Mouse (Mus musculus) left cerebral cortex, adult 9 months (tissue): ENCODE data around the gene Sap18b.
"Not testable (repeated sequence)": the region's sequence is repeated elsewhere in the genome, so short reads cannot be mapped to it uniquely, and the experiment has no call there.

Experiments used
- DNase-seq, 2 experiments: peaks; one replicate each; pipeline ENCODE4 v3.0.0; 2022; ENCODE audit warnings: low spot score in 2 of 2

The Sap18b gene

GRCm38 (mm10) chr8:95822096-95822495 lies 3.0 kb upstream of the Sap18b start:
- DNase-seq, result no peak

GRCm38 (mm10) chr8:95822699-95823098 lies 2.4 kb upstream of the Sap18b start:
- no peak for DNase-seq

GRCm38 (mm10) chr8:95830144-95830543 lies 5.0 kb downstream of the Sap18b start:
- DNase-seq, result no peak

- peak; percentile 51 to 94 for DNase-seq
Measured at GRCm38 (mm10) chr8:95832603-95833434, 7.7 kb downstream of the Sap18b start.

- no peak for DNase-seq
Measured at GRCm38 (mm10) chr8:95833435-95833984, 8.4 kb downstream of the Sap18b start.

- DNase-seq, result no peak
Measured at GRCm38 (mm10) chr8:95835891-95836290, 10.7 kb downstream of the Sap18b start.

GRCm38 (mm10) chr8:95837266-95837665 lies 12.1 kb downstream of the Sap18b start:
- no peak for DNase-seq

GRCm38 (mm10) chr8:95839289-95839688 lies 14.1 kb downstream of the Sap18b start:
- DNase-seq, result no peak

GRCm38 (mm10) chr8:95841436-95841835 lies 16.3 kb downstream of the Sap18b start:
- no peak for DNase-seq

- no peak for DNase-seq
Measured at GRCm38 (mm10) chr8:95843968-95844367, 18.8 kb downstream of the Sap18b start.

- no peak for DNase-seq
Measured at GRCm38 (mm10) chr8:95845026-95845425, 19.9 kb downstream of the Sap18b start.

- DNase-seq, result no peak
Measured at GRCm38 (mm10) chr8:95848061-95848551, 23.0 kb downstream of the Sap18b start.

- DNase-seq, result no peak
Measured at GRCm38 (mm10) chr8:95848734-95849464, 23.8 kb downstream of the Sap18b start.

GRCm38 (mm10) chr8:95850326-95850725 lies 25.2 kb downstream of the Sap18b start:
- DNase-seq, result no peak

- DNase-seq, result no peak
Measured at GRCm38 (mm10) chr8:95852290-95852689, 27.1 kb downstream of the Sap18b start.

- DNase-seq, result peak; percentile 74 to 88
Measured at GRCm38 (mm10) chr8:95853102-95853843, 28.1 kb downstream of the Sap18b start, which contains the start of gene Slc38a7. Slc38a7 (minus strand) TSS chr8:95853539.

GRCm38 (mm10) chr8:95854174-95854573 lies 29.0 kb downstream of the Sap18b start:
- DNase-seq, result no peak

GRCm38 (mm10) chr8:95863761-95864440 lies 38.8 kb downstream of the Sap18b start:
- not testable (repeated sequence) for DNase-seq

GRCm38 (mm10) chr8:95864851-95865250 lies 39.7 kb downstream of the Sap18b start:
- DNase-seq, result not testable (repeated sequence)

- DNase-seq, result no peak
Measured at GRCm38 (mm10) chr8:95871690-95872089, 46.5 kb downstream of the Sap18b start.

GRCm38 (mm10) chr8:95875270-95875669 lies 50.1 kb downstream of the Sap18b start:
- no peak for DNase-seq
